Mouse (Mus musculus) adrenal gland, adult 18-20 months (tissue): ENCODE results near the gene Hist1h2bl. TPM values are rescaled to one million over a fixed set of nuclear protein-coding genes. Genes with fewer than 3 reads are reported as not detected.

ENCODE experiments used
- microRNA-seq, 2 experiments: library from miRNA; unstranded; fragments of <30 nt; microRNA quantifications; one replicate each; pipeline ENCODE4 v1.2.0; 2021; ENCODE audit warnings: borderline number of aligned reads in 2 of 2
- total RNA-seq, 2 experiments: library from RNA; stranded (reverse); gene quantifications; 1 replicate in 1 of 2; 2 replicates in 1 of 2; pipeline ENCODE4 v1.2.3; 2021

Gene Hist1h2bl
- total RNA-seq, 2 experiments from 2014 or later, result 21.3 to 23.3 TPM

Small RNA genes within 50 kb of the gene (microRNA-seq; reads per million reads assigned to microRNA genes)
- gene Gm44357 (0 reads per million in 2 experiments), gene Gm44367 (0 reads per million in 2 experiments), gene Gm44454 (0 reads per million in 2 experiments)

Other genes starting within 250 kb of the Hist1h2bl start
- gene Nkapl, start 247.6 kb downstream of the Hist1h2bl start, total RNA-seq, result 1 to 10 TPM in 1 of 2 experiments, under 1 TPM in 1; 0.76 to 1.5 TPM
- 1 to 10 TPM; 2.2 to 2.6 TPM for gene Zkscan4, start 237.2 kb downstream of the Hist1h2bl start, total RNA-seq
- gene Gm10065, start 236.7 kb downstream of the Hist1h2bl start, total RNA-seq, result not detected
- 10 to 100 TPM; 13.8 to 16.2 TPM for gene AK157302, start 220.9 kb downstream of the Hist1h2bl start, total RNA-seq
- 100 to 1,000 TPM in 1 of 2 experiments, 10 to 100 TPM in 1; 87.5 to 171 TPM for gene Gm11273, start 214.7 kb downstream of the Hist1h2bl start, total RNA-seq
- 10 to 100 TPM; 13.5 to 15.6 TPM for gene Zkscan8, start 185.0 kb downstream of the Hist1h2bl start, total RNA-seq
- not detected for gene Olfr1366, start 173.3 kb downstream of the Hist1h2bl start, total RNA-seq
- not detected for gene Olfr1535, start 156.2 kb downstream of the Hist1h2bl start, total RNA-seq
- gene Olfr1364, start 134.4 kb downstream of the Hist1h2bl start, total RNA-seq, result not detected
- not detected for gene Olfr1362, start 102.1 kb downstream of the Hist1h2bl start, total RNA-seq
- not detected for gene Olfr11, start 73.6 kb downstream of the Hist1h2bl start, total RNA-seq
- not detected for gene Olfr1361, start 52.8 kb downstream of the Hist1h2bl start, total RNA-seq
- gene Olfr1360, start 38.7 kb downstream of the Hist1h2bl start, total RNA-seq, result not detected
- not detected for gene Olfr1359, start 18.0 kb downstream of the Hist1h2bl start, total RNA-seq
- 10 to 100 TPM; 21.4 to 30.6 TPM for gene Hist1h2ai, start 279 bp upstream of the Hist1h2bl start, total RNA-seq
- 10 to 100 TPM; 25.1 to 28.5 TPM for gene Hist1h3h, start 1.5 kb upstream of the Hist1h2bl start, total RNA-seq
- 1 to 10 TPM; 5.2 to 5.8 TPM for gene Hist1h2bm, start 5.9 kb upstream of the Hist1h2bl start, total RNA-seq
- gene Hist1h4j, start 18.9 kb upstream of the Hist1h2bl start, total RNA-seq, result 1 to 10 TPM; 5.4 TPM
- 10 to 100 TPM; 76.7 to 88.9 TPM for gene Hist1h4k, start 34.4 kb upstream of the Hist1h2bl start, total RNA-seq
- 1 to 10 TPM; 7.9 to 8.1 TPM for gene Hist1h2ak, start 37.7 kb upstream of the Hist1h2bl start, total RNA-seq
- gene Hist1h2bn, start 38.0 kb upstream of the Hist1h2bl start, total RNA-seq, result 10 to 100 TPM; 11.4 to 15.3 TPM
- gene Hist1h1b, start 64.5 kb upstream of the Hist1h2bl start, total RNA-seq, result 10 to 100 TPM in 1 of 2 experiments, 1 to 10 TPM in 1; 8.8 to 12.2 TPM
- gene Hist1h3i, start 67.2 kb upstream of the Hist1h2bl start, total RNA-seq, result 10 to 100 TPM; 21.8 to 29.9 TPM
- 1 to 10 TPM; 2.5 to 4.4 TPM for gene Hist1h2an, start 71.1 kb upstream of the Hist1h2bl start, total RNA-seq
- 1 to 10 TPM; 5.8 to 8.9 TPM for gene Hist1h2bp, start 71.3 kb upstream of the Hist1h2bl start, total RNA-seq
- 10 to 100 TPM; 45.1 to 68.5 TPM for gene Hist1h2bq, start 94.1 kb upstream of the Hist1h2bl start, total RNA-seq
- 10 to 100 TPM in 1 of 2 experiments, 1 to 10 TPM in 1; 3.6 to 44.2 TPM for gene Hist1h2ao, start 94.3 kb upstream of the Hist1h2bl start, total RNA-seq
- 100 to 1,000 TPM; 185 to 195 TPM for gene Hist1h4m, start 95.6 kb upstream of the Hist1h2bl start, total RNA-seq
- 10 to 100 TPM; 33.0 to 84.6 TPM for gene Hist1h4n, start 116.1 kb upstream of the Hist1h2bl start, total RNA-seq
- 10 to 100 TPM in 1 of 2 experiments, 1 to 10 TPM in 1; 8.6 to 29.1 TPM for gene Hist1h2ap, start 117.4 kb upstream of the Hist1h2bl start, total RNA-seq
- 10 to 100 TPM; 43.9 to 68.8 TPM for gene Hist1h2br, start 117.6 kb upstream of the Hist1h2bl start, total RNA-seq
- 1 to 10 TPM in 1 of 2 experiments, under 1 TPM in 1; 0.80 to 1.5 TPM for gene Zfp184, start 229.0 kb upstream of the Hist1h2bl start, total RNA-seq